Comparison of ENCODE assay signal across 7 mouse cellular contexts in the genomic region with DNA sequence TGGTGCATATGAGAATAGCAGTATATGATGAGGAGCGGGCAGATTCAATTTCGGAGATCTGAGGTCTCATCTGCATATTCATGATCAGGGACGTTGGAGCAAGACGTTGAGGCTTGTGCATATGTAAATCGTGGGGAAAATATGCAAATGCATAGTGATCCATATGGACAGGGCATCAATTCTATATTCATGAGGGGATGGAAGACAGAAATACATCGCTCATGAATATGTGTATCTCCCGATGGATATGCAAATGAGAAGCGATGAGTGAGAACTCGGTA. TPM values are rescaled to one million over a fixed set of nuclear protein-coding genes. Genes with fewer than 3 reads are reported as not detected.
A peak's percentile ranks its signal among the peaks of the same experiment; 100 is the strongest.
DNase-seq lines count a peak whose midpoint lies in the region; ATAC-seq and TF ChIP-seq lines count a peak whose summit lies in the region.

No protein-coding gene starts in this region.

- no peak for ATAC-seq in lung, postnatal 0 days
- ATAC-seq in limb, embryonic 13.5 days (ENCODE audit: low FRiP score, low read depth): no peak
- ATAC-seq in stomach, embryonic 14.5 days (ENCODE audit: insufficient number of reproducible peaks, insufficient read depth, low FRiP score, low read depth): no peak

- H3K9me3 ChIP-seq in lung, postnatal 0 days (ENCODE audit: low read length): 0 out of 2 replicates have a peak, but pooled peaks cover 4% of the 10 kb centered on the region
- peaks cover 62% of the 10 kb centered on the region for H3K9me3 ChIP-seq in forebrain, embryonic 10.5 days
- peaks cover 44% of the 10 kb centered on the region for H3K9me3 ChIP-seq in limb, embryonic 13.5 days
- peaks cover 32% of the 10 kb centered on the region for H3K9me3 ChIP-seq in stomach, embryonic 14.5 days (ENCODE audit: control insufficient read depth, low read depth, low read length)

- under 1% methylated on average over 9 of the region's 9 CpGs for WGBS in lung, postnatal 0 days
- under 1% methylated on average over 9 of the region's 9 CpGs for WGBS in forebrain, embryonic 10.5 days
- WGBS in limb, embryonic 13.5 days: 2% methylated on average over 9 of the region's 9 CpGs
- WGBS in stomach, embryonic 14.5 days: under 1% methylated on average over 9 of the region's 9 CpGs

- no peak for TF ChIP-seq EP300 in lung, postnatal 0 days (IDR thresholded peaks at IDR 0.05)

- no peak for DNase-seq in lung, postnatal 0 days (ENCODE audit: low spot score)
- DNase-seq in lung, postnatal 25 days (ENCODE audit: low spot score): no peak
- DNase-seq in forebrain, embryonic 10.5 days (ENCODE audit: extremely low spot score, low spot score): no peak
- no peak for DNase-seq in left cerebral cortex, postnatal 36 days (ENCODE audit: low spot score in 2 of 2)
- no peak for DNase-seq in layer of hippocampus, adult 9-11 months

- no peaks in the 10 kb centered on the region for H3K27me3 ChIP-seq in lung, postnatal 0 days (replicated peaks; ENCODE audit: insufficient read depth, low read length)
- H3K27me3 ChIP-seq in forebrain, embryonic 10.5 days (ENCODE audit: poor library complexity, severe bottlenecking): no peaks in the 10 kb centered on the region
- H3K27me3 ChIP-seq in limb, embryonic 13.5 days: no peaks in the 10 kb centered on the region
- no peaks in the 10 kb centered on the region for H3K27me3 ChIP-seq in stomach, embryonic 14.5 days (ENCODE audit: control insufficient read depth, insufficient read depth, low read length)

- H3K4me3 ChIP-seq in lung, postnatal 0 days (ENCODE audit: low read depth, low read length): peak overlapping the region; percentile 67
- H3K4me3 ChIP-seq in forebrain, embryonic 10.5 days: peak overlapping the region; percentile 72
- peak overlapping the region; percentile 66 for H3K4me3 ChIP-seq in limb, embryonic 13.5 days
- peak overlapping the region; percentile 57 for H3K4me3 ChIP-seq in stomach, embryonic 14.5 days (ENCODE audit: low read depth, low read length)

- TF ChIP-seq CTCF in lung, postnatal 0 days (IDR thresholded peaks at IDR 0.05): no peak

- no peaks in the 10 kb centered on the region for H3K4me1 ChIP-seq in lung, postnatal 0 days (ENCODE audit: insufficient read depth, low read depth, low read length)
- H3K4me1 ChIP-seq in forebrain, embryonic 10.5 days: 0 out of 2 replicates have a peak, but pooled peaks cover 4% of the 10 kb centered on the region
- H3K4me1 ChIP-seq in limb, embryonic 13.5 days: no peaks in the 10 kb centered on the region
- H3K4me1 ChIP-seq in stomach, embryonic 14.5 days (ENCODE audit: control insufficient read depth, insufficient read depth, low read length): no peaks in the 10 kb centered on the region

- intact Hi-C loops in left cerebral cortex, postnatal 36 days (cut with DNase I): loop anchor here (5.0 to 10.0 kb wide), 2 partner anchors 307 to 549 kb away; a partner anchor contains a TSS

- peak overlapping the region; percentile 60 for H3K4me2 ChIP-seq in lung, postnatal 0 days (replicated peaks; ENCODE audit: low read depth, low read length)
- H3K4me2 ChIP-seq in limb, embryonic 13.5 days (replicated peaks): peak overlapping the region; percentile 56
- peak overlapping the region; percentile 40 for H3K4me2 ChIP-seq in stomach, embryonic 14.5 days (replicated peaks; ENCODE audit: low read depth, low read length)

- H3K36me3 ChIP-seq in lung, postnatal 0 days (ENCODE audit: insufficient read depth, low read length): no peaks in the 10 kb centered on the region
- H3K36me3 ChIP-seq in forebrain, embryonic 10.5 days (replicated peaks): peaks cover 23% of the 10 kb centered on the region
- H3K36me3 ChIP-seq in limb, embryonic 13.5 days: peaks cover 26% of the 10 kb centered on the region
- H3K36me3 ChIP-seq in stomach, embryonic 14.5 days (ENCODE audit: control insufficient read depth, insufficient read depth, low read length): no peaks in the 10 kb centered on the region

- no peak overlapping the region for H3K9ac ChIP-seq in lung, postnatal 0 days (replicated peaks; ENCODE audit: low read depth)
- no peak overlapping the region for H3K9ac ChIP-seq in limb, embryonic 13.5 days
- H3K9ac ChIP-seq in stomach, embryonic 14.5 days (replicated peaks; ENCODE audit: low read depth, low read length): no peak overlapping the region; the same call in 1 of the 2 replicates

- H3K27ac ChIP-seq in lung, postnatal 0 days (ENCODE audit: low read length): peak overlapping the region; percentile 90
- peak overlapping the region; percentile 91 for H3K27ac ChIP-seq in forebrain, embryonic 10.5 days
- H3K27ac ChIP-seq in limb, embryonic 13.5 days: peak overlapping the region; percentile 92
- peak overlapping the region; percentile 74 for H3K27ac ChIP-seq in stomach, embryonic 14.5 days (ENCODE audit: low read length)

RNA-seq across cellular contexts. Expression of a gene that starts 0.7 kb away (rescaled TPM):
- 28.6 and 34.4 TPM in 2 replicates for polyA plus RNA-seq in lung, postnatal 0 days (2015; fragmentation: Nextera tagmentation; extraction: Ambion mirVana)
- polyA plus RNA-seq in forebrain, embryonic 10.5 days (2016; fragmentation: Nextera tagmentation; extraction: Ambion mirVana): 2.9 and 3.2 TPM in 2 replicates
- polyA plus RNA-seq in limb, embryonic 13.5 days (2015; fragmentation: Nextera tagmentation; extraction: Ambion mirVana): 10.5 and 10.6 TPM in 2 replicates
- 8.7 and 9.6 TPM in 2 replicates for polyA plus RNA-seq in stomach, embryonic 14.5 days (2014; fragmentation: Nextera tagmentation; extraction: Ambion mirVana)
- total RNA-seq in left cerebral cortex, postnatal 36 days (2021): 10 to 100 TPM; 29.3 to 33.7 TPM
